Mouse (Mus musculus): Measurements from ENCODE around the gene Bach1. TPM values are rescaled to one million over a fixed set of nuclear protein-coding genes. Genes with fewer than 3 reads are reported as not detected.

Bach1 gene
- total RNA-seq, 2 experiments from 2014 or later, result 12.8 to 13.1 TPM

DNA sequence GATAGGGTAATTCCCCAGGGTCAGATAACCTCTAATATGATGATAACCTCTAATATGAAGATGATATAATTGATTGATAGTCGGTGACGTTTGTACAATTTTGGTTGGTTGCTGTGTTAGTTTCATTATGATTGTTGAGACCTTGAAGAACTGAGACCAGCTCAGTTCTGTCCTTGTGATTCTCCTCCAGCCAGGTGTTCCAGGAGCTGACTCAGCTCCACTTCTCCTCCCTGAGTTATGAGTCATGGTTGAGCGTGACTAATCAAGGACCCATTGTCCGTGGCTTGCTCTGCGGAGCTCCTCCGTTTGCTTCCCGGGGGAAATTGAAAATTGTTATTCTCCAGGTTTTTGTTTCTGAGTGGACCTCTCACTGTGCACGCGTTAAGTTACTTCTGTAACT lies 33.5 kb upstream of the Bach1 start:
- TF ChIP-seq CTCF (IDR thresholded peaks at IDR 0.05), result no peak
- intact Hi-C loops (cut with DNase I), result no loop called here
- Histone ChIP-seq H3K27ac (no peak overlapping the region), H3K4me3 (no peak overlapping the region)
- no peak for DNase-seq (ENCODE audit: extremely low spot score in 1 of 2, low spot score in 2 of 2)

DNA sequence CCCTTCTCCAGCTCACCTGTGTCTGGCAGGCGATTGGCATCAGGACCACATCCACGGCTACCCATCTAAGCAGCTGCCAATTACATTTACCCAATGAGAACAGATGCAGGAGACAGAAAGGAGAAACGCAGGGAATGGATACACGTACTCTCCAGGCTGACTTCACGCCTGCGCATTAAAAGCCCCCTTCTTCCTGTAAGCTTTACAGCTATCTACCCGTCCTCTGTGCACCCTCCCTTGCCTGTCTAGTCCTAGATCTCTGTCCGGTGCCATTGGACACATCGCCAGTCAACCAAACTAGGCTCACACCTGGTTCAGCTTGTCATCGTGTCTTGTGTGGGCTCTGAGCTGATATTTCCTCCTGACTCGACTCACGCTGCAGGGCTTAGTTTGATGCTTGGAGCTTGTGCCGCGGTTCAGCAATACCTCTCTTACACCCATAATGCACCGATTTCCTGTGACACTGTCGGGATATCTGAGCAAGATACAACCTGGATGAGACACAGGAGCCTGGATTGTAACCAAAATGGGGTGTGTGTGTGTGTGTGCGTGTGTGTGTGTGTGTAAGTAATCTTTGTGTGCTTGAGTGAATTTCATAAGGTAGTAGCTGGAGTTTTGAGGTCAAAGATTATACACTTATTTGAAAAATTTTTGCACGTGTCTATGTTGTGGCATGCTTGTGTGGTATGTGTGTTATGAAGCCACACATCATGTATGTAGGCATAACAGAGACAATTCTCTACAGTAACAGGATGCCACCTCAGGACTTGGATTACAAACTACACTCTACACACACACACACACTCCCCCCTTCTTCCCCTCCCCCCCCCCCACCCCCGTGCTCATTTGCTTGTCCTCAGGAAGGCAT lies 32.8 kb upstream of the Bach1 start:
- Histone ChIP-seq H3K4me3 (no peak overlapping the region), H3K27ac (no peak overlapping the region)
- intact Hi-C loops (cut with DNase I), result no loop called here
- no peak for TF ChIP-seq CTCF (IDR thresholded peaks at IDR 0.05)
- no peak for DNase-seq (ENCODE audit: extremely low spot score in 1 of 2, low spot score in 2 of 2)

DNA sequence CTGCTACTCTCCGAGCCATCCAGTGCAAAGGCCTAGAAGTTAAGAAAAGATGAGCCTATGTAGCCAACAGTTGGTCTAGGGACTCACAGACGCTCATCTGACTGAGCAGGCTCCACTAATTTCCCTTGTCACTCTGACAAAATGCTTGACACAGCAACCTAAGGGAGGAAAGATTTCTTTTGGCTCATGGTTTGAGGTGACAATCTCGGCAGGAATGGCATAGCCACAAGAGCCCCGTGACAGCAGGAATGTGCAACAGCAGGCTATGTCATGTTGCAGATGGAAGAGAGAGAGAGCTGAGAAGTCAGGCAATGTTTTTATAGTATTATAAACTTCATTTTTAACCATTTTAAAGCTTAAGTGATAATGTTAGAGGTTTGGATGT lies 32.1 kb upstream of the Bach1 start:
- no peak for TF ChIP-seq CTCF (IDR thresholded peaks at IDR 0.05)
- no peak overlapping the region for H3K4me3 ChIP-seq
- DNase-seq (ENCODE audit: extremely low spot score in 1 of 2, low spot score in 2 of 2), result no peak
- intact Hi-C loops (cut with DNase I), result no loop called here
- no peak overlapping the region for H3K27ac ChIP-seq

DNA sequence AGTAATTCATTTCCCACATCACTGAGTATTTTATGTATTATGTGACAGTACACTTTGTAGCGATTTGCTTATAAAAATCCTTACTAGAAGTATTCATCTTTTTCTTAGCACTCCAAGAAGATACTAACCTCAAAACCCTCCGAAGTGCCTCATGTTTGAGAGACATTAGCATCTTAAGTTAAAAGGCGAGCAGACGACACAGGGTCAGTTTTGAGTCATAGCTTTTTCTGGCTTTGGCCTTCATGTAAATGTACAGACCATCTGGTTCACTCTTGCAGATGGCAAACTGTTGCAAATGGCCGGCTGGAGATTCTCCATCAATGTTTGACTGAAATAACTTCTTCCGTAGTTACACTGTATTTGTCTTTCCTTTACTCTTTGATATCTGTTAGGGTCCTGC lies 30.7 kb upstream of the Bach1 start:
- no peak for TF ChIP-seq CTCF (IDR thresholded peaks at IDR 0.05)
- no peak for DNase-seq (ENCODE audit: extremely low spot score in 1 of 2, low spot score in 2 of 2)
- intact Hi-C loops (cut with DNase I), result no loop called here

DNA sequence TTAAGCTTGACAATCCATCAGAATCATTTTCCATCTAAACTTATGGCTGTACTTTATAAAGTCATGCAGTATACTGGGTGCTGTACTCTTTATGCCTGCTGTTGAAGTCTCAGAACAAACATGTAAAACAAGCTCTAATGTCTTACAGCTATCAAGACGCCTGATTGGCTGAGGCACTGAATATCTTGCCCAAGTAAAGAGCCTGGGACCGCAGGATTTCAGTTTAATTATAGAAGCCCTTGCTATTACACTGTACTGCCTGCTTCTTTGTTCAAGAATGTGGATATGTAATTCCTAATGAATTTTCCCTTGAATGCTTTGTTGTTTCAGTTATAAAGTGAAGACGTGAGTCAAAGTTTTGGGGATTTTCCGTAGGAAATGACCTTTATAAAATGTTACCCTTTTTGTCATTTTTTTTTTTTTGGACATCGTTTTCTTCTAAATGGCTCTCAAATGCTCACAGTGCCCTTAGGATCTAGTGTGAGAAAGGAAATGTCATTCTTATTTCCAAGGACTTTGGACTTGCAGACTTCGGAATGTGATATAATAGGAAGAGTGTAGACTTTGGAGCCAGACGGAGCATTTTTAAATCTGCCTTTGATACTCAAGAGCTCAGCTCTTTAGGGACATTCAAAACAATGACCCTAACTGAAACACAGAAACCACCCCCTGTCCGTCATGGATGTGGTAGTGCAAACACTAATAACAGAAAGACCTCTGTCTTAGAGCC lies 28.5 kb upstream of the Bach1 start:
- intact Hi-C loops (cut with DNase I), result no loop called here
- no peak for DNase-seq (ENCODE audit: extremely low spot score in 1 of 2, low spot score in 2 of 2)
- Histone ChIP-seq H3K4me3 (no peak overlapping the region), H3K27ac (no peak overlapping the region)
- no peak for TF ChIP-seq CTCF (IDR thresholded peaks at IDR 0.05)

More for the DNA sequence above, 30.7 kb upstream of the Bach1 start:
- H3K4me3 ChIP-seq, result no peak overlapping the region
- H3K27ac ChIP-seq, result no peak overlapping the region

DNA sequence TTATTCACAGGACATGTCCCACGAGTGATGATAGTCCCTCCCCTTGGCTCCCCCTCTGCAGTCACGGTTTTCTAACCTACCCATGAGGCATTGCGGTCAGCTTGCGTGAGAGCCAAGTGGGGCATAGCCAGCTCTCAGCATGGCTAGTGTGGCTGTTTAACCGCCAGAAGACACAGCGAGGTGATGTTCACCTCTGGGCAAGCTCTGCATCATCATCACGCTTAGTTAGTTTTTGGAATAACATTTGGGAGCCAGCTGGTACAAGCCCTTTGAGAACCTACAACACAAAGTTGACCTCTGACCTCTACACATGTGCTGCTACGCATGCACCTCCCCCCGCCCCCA lies 28.0 kb upstream of the Bach1 start:
- Histone ChIP-seq H3K4me3 (no peak overlapping the region), H3K27ac (no peak overlapping the region)
- TF ChIP-seq CTCF (IDR thresholded peaks at IDR 0.05), result no peak
- intact Hi-C loops (cut with DNase I), result no loop called here
- no peak for DNase-seq (ENCODE audit: extremely low spot score in 1 of 2, low spot score in 2 of 2)

DNA sequence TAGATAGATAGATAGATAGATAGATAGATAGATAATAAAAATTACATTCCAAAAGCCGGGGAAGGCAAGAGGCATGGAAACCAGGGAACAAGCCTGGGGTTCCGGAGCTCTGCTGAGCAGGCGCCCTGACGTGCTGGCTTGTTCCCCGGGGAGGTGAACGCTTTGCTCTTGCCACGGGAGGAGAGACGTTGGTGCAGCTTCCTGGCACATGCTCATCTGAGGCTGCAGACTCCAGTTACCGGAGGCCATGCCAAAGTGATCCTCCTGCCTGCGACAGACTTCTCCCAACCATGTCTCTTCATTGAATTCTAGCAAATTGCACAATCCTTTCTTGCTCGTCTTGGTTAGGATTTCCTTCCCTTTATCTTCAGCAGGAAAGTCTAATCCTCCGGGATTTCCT lies 27.4 kb upstream of the Bach1 start:
- no peak overlapping the region for H3K4me3 ChIP-seq
- no peak for TF ChIP-seq CTCF (IDR thresholded peaks at IDR 0.05)
- no peak for DNase-seq (ENCODE audit: extremely low spot score in 1 of 2, low spot score in 2 of 2)
- intact Hi-C loops (cut with DNase I), result no loop called here
- H3K27ac ChIP-seq, result no peak overlapping the region

DNA sequence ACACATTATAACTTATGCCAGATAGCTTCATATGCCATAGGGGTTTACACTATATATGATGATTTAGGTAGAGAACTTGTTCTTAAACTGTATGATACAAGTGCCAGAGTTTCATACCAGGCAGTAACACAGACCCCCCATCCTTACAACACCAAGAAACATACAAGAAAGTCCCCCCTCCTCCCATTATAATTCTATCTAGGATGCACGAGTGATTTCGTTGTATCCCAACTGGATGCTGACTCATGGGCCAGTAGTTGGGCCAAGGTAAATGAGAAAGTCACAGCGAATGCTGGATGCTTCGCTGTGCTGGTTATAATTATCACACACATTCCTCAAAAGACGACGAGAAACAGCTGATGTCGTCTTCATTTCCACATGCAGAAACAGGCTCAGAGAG lies 25.6 kb upstream of the Bach1 start:
- DNase-seq (ENCODE audit: extremely low spot score in 1 of 2, low spot score in 2 of 2), result no peak
- no peak for TF ChIP-seq CTCF (IDR thresholded peaks at IDR 0.05)
- Histone ChIP-seq H3K4me3 (no peak overlapping the region), H3K27ac (no peak overlapping the region)
- intact Hi-C loops (cut with DNase I), result no loop called here

DNA sequence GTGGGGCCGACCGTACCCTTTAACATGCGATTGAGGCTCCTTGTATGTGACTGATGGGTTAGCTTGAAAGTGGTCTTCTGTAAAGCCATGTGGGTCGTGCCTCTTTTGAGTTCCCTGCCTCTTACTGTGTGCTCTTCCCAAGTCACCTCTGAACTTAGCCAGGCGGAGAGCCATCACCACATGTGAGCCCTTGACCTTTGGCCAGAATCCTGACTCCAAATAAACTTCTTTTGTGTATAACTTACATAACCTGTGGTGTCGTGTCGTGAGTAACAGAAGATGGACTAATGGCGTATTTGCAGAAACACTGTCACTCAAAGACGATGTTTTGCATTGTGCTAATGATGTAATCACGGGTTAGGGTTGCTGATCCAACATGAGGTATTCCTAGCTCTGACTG lies 22.6 kb upstream of the Bach1 start:
- TF ChIP-seq CTCF (IDR thresholded peaks at IDR 0.05), result no peak
- Histone ChIP-seq H3K4me3 (no peak overlapping the region), H3K27ac (no peak overlapping the region)
- intact Hi-C loops (cut with DNase I), result no loop called here
- DNase-seq (ENCODE audit: extremely low spot score in 1 of 2, low spot score in 2 of 2), result no peak

DNA sequence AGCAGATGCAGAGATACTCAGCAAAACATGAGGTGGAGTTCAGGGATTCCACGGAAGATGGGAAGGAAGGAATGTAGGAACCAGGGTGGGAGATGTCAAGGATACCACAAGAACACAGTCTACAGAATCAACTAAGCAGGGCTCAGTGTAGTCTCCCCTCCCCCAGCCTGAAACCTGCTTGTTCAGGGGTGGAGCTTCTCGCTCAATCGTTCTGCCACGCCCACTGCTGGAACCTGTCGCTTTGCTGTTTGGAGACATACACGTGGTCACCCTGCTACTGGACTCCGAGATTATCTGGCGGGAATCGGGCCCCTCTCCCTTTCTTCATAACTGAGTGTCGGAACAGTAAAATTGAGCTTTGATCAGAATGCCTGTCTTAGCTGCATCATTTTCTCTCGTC lies 20.1 kb upstream of the Bach1 start:
- Histone ChIP-seq H3K27ac (no peak overlapping the region), H3K4me3 (no peak overlapping the region)
- TF ChIP-seq CTCF (IDR thresholded peaks at IDR 0.05), result no peak
- intact Hi-C loops (cut with DNase I), result no loop called here
- no peak for DNase-seq (ENCODE audit: extremely low spot score in 1 of 2, low spot score in 2 of 2)

DNA sequence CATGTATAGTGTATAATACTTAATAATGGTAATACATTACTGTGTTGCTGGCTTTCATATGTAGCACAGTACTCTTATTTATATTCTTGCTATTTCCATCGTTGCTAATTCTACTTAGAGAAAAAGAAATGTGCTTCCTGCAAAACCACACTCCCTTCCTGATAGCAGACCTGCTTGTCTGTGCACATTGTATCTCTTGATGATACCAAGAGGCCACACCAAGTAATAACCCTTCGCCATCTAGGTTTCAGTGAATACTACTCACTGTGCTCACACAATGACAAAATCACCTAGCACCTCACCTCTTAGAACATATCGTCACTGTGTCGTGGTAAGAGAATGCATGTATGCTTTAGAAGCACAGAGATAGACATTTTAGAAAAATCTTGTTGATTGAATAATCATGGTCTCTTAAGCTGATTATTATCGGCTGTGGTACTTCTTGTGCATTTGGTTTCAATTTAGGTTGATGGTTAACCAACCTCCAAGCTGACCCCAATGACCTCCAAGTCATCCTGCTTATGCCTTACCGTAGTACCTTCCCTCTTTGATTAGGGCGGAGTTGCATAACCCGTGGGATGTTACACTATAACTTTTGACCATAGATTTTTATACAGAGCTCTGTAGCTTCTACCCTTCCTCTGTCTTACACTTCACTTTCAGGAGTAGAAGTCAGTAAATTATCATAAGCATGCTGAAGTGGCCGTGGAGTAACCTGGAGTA lies 17.7 kb upstream of the Bach1 start:
- H3K4me3 ChIP-seq, result no peak overlapping the region
- H3K27ac ChIP-seq, result no peak overlapping the region
- intact Hi-C loops (cut with DNase I), result no loop called here
- no peak for TF ChIP-seq CTCF (IDR thresholded peaks at IDR 0.05)
- DNase-seq (ENCODE audit: extremely low spot score in 1 of 2, low spot score in 2 of 2), result no peak

DNA sequence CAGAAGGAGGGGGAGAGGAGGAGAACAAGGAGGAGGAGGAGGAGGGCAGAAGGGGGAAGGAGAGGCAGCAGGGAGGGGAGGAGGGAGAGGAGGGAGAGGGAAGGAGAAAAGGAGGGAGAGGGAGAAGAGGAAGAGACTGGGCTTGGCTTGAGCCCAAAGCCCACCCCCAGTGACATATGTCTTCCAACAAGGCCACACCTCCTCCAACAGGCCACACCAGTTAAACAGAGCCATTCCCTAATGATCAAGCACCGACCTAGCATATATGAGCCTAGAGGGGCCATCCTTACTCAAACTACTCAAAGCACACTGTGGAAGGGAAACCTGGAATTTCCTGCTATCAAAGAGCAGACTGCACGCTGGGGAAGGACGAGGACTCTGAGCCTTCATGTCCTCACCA lies 16.9 kb upstream of the Bach1 start:
- no peak for TF ChIP-seq CTCF (IDR thresholded peaks at IDR 0.05)
- Histone ChIP-seq H3K27ac (no peak overlapping the region), H3K4me3 (no peak overlapping the region)
- intact Hi-C loops (cut with DNase I), result no loop called here
- DNase-seq (ENCODE audit: extremely low spot score in 1 of 2, low spot score in 2 of 2), result no peak
